Mouse (Mus musculus) cerebellum, adult (tissue): ENCODE data around the gene Csf2rb.
"Not testable (repeated sequence)": the region's sequence is repeated elsewhere in the genome, so short reads cannot be mapped to it uniquely, and the experiment has no call there.

Experiments used
- ATAC-seq: cut with Nextera tagmentation; 2 replicates; pipeline ENCODE4 v1.9.2; 2017; ENCODE audit warnings: mild to moderate bottlenecking, moderate library complexity, mixed read lengths; ENCODE audit not compliant: insufficient number of reproducible peaks, low FRiP score, low TSS enrichment

Csf2rb gene

GRCm38 (mm10) chr15:78325671-78326339 is at the start of gene Csf2rb:
Gene Csf2rb (plus strand): TSS chr15:78325752.
- ATAC-seq: no peak

- no peak for ATAC-seq
Measured at GRCm38 (mm10) chr15:78278308-78278707, 47.2 kb upstream of the Csf2rb start.

- ATAC-seq: no peak
Measured at GRCm38 (mm10) chr15:78287941-78288340, 37.6 kb upstream of the Csf2rb start.

- not testable (repeated sequence) for ATAC-seq
Measured at GRCm38 (mm10) chr15:78289775-78290174, 35.8 kb upstream of the Csf2rb start.

- not testable (repeated sequence) for ATAC-seq
Measured at GRCm38 (mm10) chr15:78293228-78293627, 32.3 kb upstream of the Csf2rb start.

- no peak for ATAC-seq
Measured at GRCm38 (mm10) chr15:78293716-78294115, 31.8 kb upstream of the Csf2rb start.

GRCm38 (mm10) chr15:78298558-78298957 is 27.0 kb upstream of the Csf2rb start:
- ATAC-seq: no peak

- ATAC-seq: no peak
Measured at GRCm38 (mm10) chr15:78299641-78300040, 25.9 kb upstream of the Csf2rb start.

GRCm38 (mm10) chr15:78300773-78301172 is 24.8 kb upstream of the Csf2rb start:
- ATAC-seq: no peak

- no peak for ATAC-seq
Measured at GRCm38 (mm10) chr15:78302718-78303117, 22.8 kb upstream of the Csf2rb start.

- no peak for ATAC-seq
Measured at GRCm38 (mm10) chr15:78303665-78304233, 21.8 kb upstream of the Csf2rb start.

- no peak for ATAC-seq
Measured at GRCm38 (mm10) chr15:78305341-78305933, 20.1 kb upstream of the Csf2rb start, which contains the start of gene Csf2rb2. Gene Csf2rb2 (minus strand): TSS chr15:78305721.

- no peak for ATAC-seq
Measured at GRCm38 (mm10) chr15:78309865-78310264, 15.7 kb upstream of the Csf2rb start.

GRCm38 (mm10) chr15:78310971-78311370 is 14.6 kb upstream of the Csf2rb start:
- ATAC-seq: no peak

GRCm38 (mm10) chr15:78312421-78313233 is 12.9 kb upstream of the Csf2rb start:
- not testable (repeated sequence) for ATAC-seq

GRCm38 (mm10) chr15:78313659-78314058 is 11.9 kb upstream of the Csf2rb start:
- not testable (repeated sequence) for ATAC-seq

GRCm38 (mm10) chr15:78318338-78319171 is 7.0 kb upstream of the Csf2rb start:
- not testable (repeated sequence) for ATAC-seq

GRCm38 (mm10) chr15:78320825-78321496 is 4.6 kb upstream of the Csf2rb start:
- no peak for ATAC-seq

GRCm38 (mm10) chr15:78323366-78323765 is 2.2 kb upstream of the Csf2rb start:
- ATAC-seq: no peak
